Mouse (Mus musculus) liver, adult 2 months (tissue): Measurements from ENCODE around the gene Elmo2. TPM values are rescaled to one million over a fixed set of nuclear protein-coding genes. Genes with fewer than 3 reads are reported as not detected.

Experiments used
- DNase-seq: peaks from one replicate; pipeline ENCODE4 v3.0.0-alpha.2; 2011; ENCODE audit warnings: low read depth, low spot score; ENCODE audit errors: extremely low read depth
- H3K27ac ChIP-seq: fragments of 200-500 bp; replicated peaks from 2 replicates; pipeline ENCODE4 v1.5.1; 2012; ENCODE audit warnings: low read depth, mild to moderate bottlenecking, control low read depth, inconsistent platforms, low read length; ENCODE audit not compliant: insufficient read depth
- H3K27me3 ChIP-seq: fragments of 200-500 bp; 2 replicates; pipeline ENCODE4 v1.6.1; 2012; ENCODE audit warnings: mild to moderate bottlenecking, moderate library complexity, low read length, inconsistent platforms; ENCODE audit not compliant: control insufficient read depth, insufficient read depth
- H3K36me3 ChIP-seq: fragments of 200-500 bp; 2 replicates; pipeline ENCODE4 v1.6.1; 2012; ENCODE audit warnings: low read length, inconsistent platforms; ENCODE audit not compliant: control insufficient read depth, insufficient read depth
- H3K4me1 ChIP-seq: fragments of 200-500 bp; 2 replicates; pipeline ENCODE4 v1.6.1; 2011; ENCODE audit warnings: low read length; ENCODE audit not compliant: control insufficient read depth, insufficient read depth
- H3K4me3 ChIP-seq: fragments of 200-500 bp; 2 replicates; pipeline ENCODE4 v1.5.1; 2011; ENCODE audit warnings: low read depth, mild to moderate bottlenecking, control low read depth, low read length, moderate library complexity; ENCODE audit not compliant: insufficient read depth
- H3K79me2 ChIP-seq: fragments of 200-500 bp; 2 replicates; pipeline ENCODE4 v1.6.1; 2012; ENCODE audit warnings: inconsistent platforms, mild to moderate bottlenecking, low read length, moderate library complexity; ENCODE audit not compliant: control insufficient read depth, insufficient read depth
- H3K9ac ChIP-seq: fragments of 200-500 bp; 2 replicates; pipeline ENCODE4 v1.6.1; 2012; ENCODE audit warnings: low read depth, mild to moderate bottlenecking, control low read depth, inconsistent platforms, low read length
- CTCF ChIP-seq: fragments of 200-500 bp; IDR thresholded peaks from 2 replicates; pipeline ENCODE4 v1.5.1; 2011; ENCODE audit warnings: low read depth, low read length, control low read depth
- POLR2A ChIP-seq: fragments of 200-500 bp; IDR thresholded peaks from 2 replicates; pipeline ENCODE4 v1.6.1; 2011; ENCODE audit warnings: low read length, control low read depth; ENCODE audit not compliant: insufficient read depth; ENCODE audit errors: extremely low read depth
- WGBS: fragments of 180-500 bp; shearing (Covaris S2); methylation state at CpG from one replicate; pipeline ENCODE4 v1.1.7; 2018; 5-methylcytosine and 5-hydroxymethylcytosine counted together
- polyA plus RNA-seq: library from polyadenylated mRNA; depleted of rRNA; stranded (reverse); fragments of >200 nt; gene quantifications from 2 replicates; pipeline ENCODE4 v1.2.3, GENCODE M21; 2012
- total RNA-seq: library from RNA; depleted of rRNA; stranded (reverse); fragments of >200 nt; gene quantifications from 2 replicates; pipeline ENCODE4 v1.2.3, GENCODE M21; 2014

Elmo2 gene
- total and polyA plus RNA-seq, 2 experiments: 5.2 to 17.5 TPM

GRCm38 (mm10) chr2:165259859-165260258 is 66.4 kb downstream of the Elmo2 start:
- Histone ChIP-seq H3K27ac (no peak overlapping the region), H3K4me3 (no peak overlapping the region), H3K79me2 (no peaks in the 10 kb centered on the region), H3K9ac (no peak overlapping the region), H3K36me3 (no peaks in the 10 kb centered on the region), H3K27me3 (no peaks in the 10 kb centered on the region), H3K4me1 (no peaks in the 10 kb centered on the region)
- DNase-seq: no peak
- TF ChIP-seq CTCF (no peak), POLR2A (no peak)
- 83% methylated on average over 8 of the region's 8 CpGs for WGBS

- no peaks in the 10 kb centered on the region for H3K27me3 ChIP-seq
- TF ChIP-seq CTCF (no peak), POLR2A (no peak)
- no peaks in the 10 kb centered on the region for H3K79me2 ChIP-seq
- no peak overlapping the region for H3K4me3 ChIP-seq
- H3K27ac ChIP-seq: no peak overlapping the region
- WGBS: 76% methylated on average over 6 of the region's 6 CpGs
- no peaks in the 10 kb centered on the region for H3K36me3 ChIP-seq
- no peak for DNase-seq
- H3K9ac ChIP-seq: no peak overlapping the region
- no peaks in the 10 kb centered on the region for H3K4me1 ChIP-seq
Observed at GRCm38 (mm10) chr2:165258321-165258720, 68.0 kb downstream of the Elmo2 start.

- no peak for TF ChIP-seq CTCF
- TF ChIP-seq POLR2A: no peak
- Histone ChIP-seq H3K9ac (no peak overlapping the region), H3K27me3 (no peaks in the 10 kb centered on the region; the same call in 1 of the 2 replicates), H3K79me2 (no peaks in the 10 kb centered on the region), H3K27ac (no peak overlapping the region), H3K36me3 (no peaks in the 10 kb centered on the region), H3K4me3 (no peak overlapping the region), H3K4me1 (no peaks in the 10 kb centered on the region)
- 62% methylated on average over 11 of the region's 11 CpGs for WGBS
- no peak for DNase-seq
Observed at GRCm38 (mm10) chr2:165257151-165257834, 69.0 kb downstream of the Elmo2 start.

- WGBS: 74% methylated on average over 10 of the region's 10 CpGs
- no peaks in the 10 kb centered on the region for H3K36me3 ChIP-seq
- no peak for TF ChIP-seq POLR2A
- TF ChIP-seq CTCF: no peak
- no peak overlapping the region for H3K27ac ChIP-seq
- H3K79me2 ChIP-seq: no peaks in the 10 kb centered on the region
- H3K4me3 ChIP-seq: no peak overlapping the region
- H3K27me3 ChIP-seq: no peaks in the 10 kb centered on the region; the same call in 1 of the 2 replicates
- H3K4me1 ChIP-seq: no peaks in the 10 kb centered on the region
- H3K9ac ChIP-seq: no peak overlapping the region
- DNase-seq: no peak
Observed at GRCm38 (mm10) chr2:165256213-165256612, 70.1 kb downstream of the Elmo2 start.

- H3K27me3 ChIP-seq: no peaks in the 10 kb centered on the region; the same call in 1 of the 2 replicates
- TF ChIP-seq CTCF (no peak), POLR2A (no peak)
Observed at GRCm38 (mm10) chr2:165253867-165254266, 72.4 kb downstream of the Elmo2 start.

GRCm38 (mm10) chr2:165253269-165253668 is 73.0 kb downstream of the Elmo2 start:
- H3K27me3 ChIP-seq: no peaks in the 10 kb centered on the region; the same call in 1 of the 2 replicates
- no peaks in the 10 kb centered on the region for H3K4me1 ChIP-seq
- H3K4me3 ChIP-seq: no peak overlapping the region
- no peak for DNase-seq
- WGBS: 75% methylated on average over 8 of the region's 8 CpGs
- H3K79me2 ChIP-seq: no peaks in the 10 kb centered on the region
- TF ChIP-seq POLR2A: no peak
- TF ChIP-seq CTCF: no peak
- no peaks in the 10 kb centered on the region for H3K36me3 ChIP-seq
- no peak overlapping the region for H3K27ac ChIP-seq
- H3K9ac ChIP-seq: no peak overlapping the region

More at GRCm38 (mm10) chr2:165253867-165254266, 72.4 kb downstream of the Elmo2 start:
- H3K27ac ChIP-seq: no peak overlapping the region
- no peaks in the 10 kb centered on the region for H3K79me2 ChIP-seq
- no peak for DNase-seq
- H3K4me3 ChIP-seq: no peak overlapping the region
- no peaks in the 10 kb centered on the region for H3K4me1 ChIP-seq
- no peak overlapping the region for H3K9ac ChIP-seq
- no peaks in the 10 kb centered on the region for H3K36me3 ChIP-seq
- whole genome bisulfite sequencing: 28% methylated on average over 10 of the region's 10 CpGs
